Mouse (Mus musculus) bone marrow macrophage, adult 2 months (primary cell): ENCODE data around the gene Cbx4. TPM values are rescaled to one million over a fixed set of nuclear protein-coding genes. Genes with fewer than 3 reads are reported as not detected.

Source experiments
- H3K27ac ChIP-seq: 2 replicates; pipeline ENCODE4 v1.5.1; 2012; ENCODE audit warnings: low read depth, low read length; ENCODE audit not compliant: insufficient read depth
- H3K4me1 ChIP-seq: 2 replicates; pipeline ENCODE4 v1.6.1; 2012; ENCODE audit warnings: low read length; ENCODE audit not compliant: control insufficient read depth, insufficient read depth
- H3K4me3 ChIP-seq: 2 replicates; pipeline ENCODE4 v1.5.1; 2012; ENCODE audit warnings: mild to moderate bottlenecking, low read length, moderate library complexity; ENCODE audit not compliant: insufficient read depth
- CTCF ChIP-seq: IDR thresholded peaks from 2 replicates; pipeline ENCODE4 v1.5.1; 2012; ENCODE audit warnings: low read depth, mild to moderate bottlenecking, low read length, moderate library complexity
- POLR2A ChIP-seq: IDR thresholded peaks from 2 replicates; pipeline ENCODE4 v1.6.1; 2012; ENCODE audit warnings: mild to moderate bottlenecking, low read depth, low read length, borderline replicate concordance
- polyA plus RNA-seq: library from polyadenylated mRNA; stranded (reverse); fragments of >200 nt; gene quantifications from 2 replicates; pipeline ENCODE4 v1.2.4, GENCODE M21; 2012; ENCODE audit not compliant: missing spikeins, insufficient read depth, insufficient read length

The Cbx4 gene
- polyA plus RNA-seq, 1 experiment: 15.8 TPM

- Histone ChIP-seq H3K4me3 (peak overlapping the region; percentile 77), H3K27ac (peak overlapping the region; percentile 75), H3K4me1 (peaks cover 19% of the 10 kb centered on the region)
- TF ChIP-seq CTCF (no peak), POLR2A (no peak)
Observed at GRCm38 (mm10) chr11:119085279-119086062, 550 bp downstream of the Cbx4 start.

GRCm38 (mm10) chr11:119084446-119085278 is 1.4 kb downstream of the Cbx4 start:
- TF ChIP-seq CTCF (no peak), POLR2A (no peak)
- Histone ChIP-seq H3K4me1 (peaks cover 19% of the 10 kb centered on the region), H3K27ac (peak overlapping the region; percentile 75), H3K4me3 (peak overlapping the region; percentile 77)

- peak overlapping the region; percentile 77 for H3K4me3 ChIP-seq
- H3K27ac ChIP-seq: no peak overlapping the region
- TF ChIP-seq POLR2A: no peak
- TF ChIP-seq CTCF: no peak
- H3K4me1 ChIP-seq: peaks cover 19% of the 10 kb centered on the region
Observed at GRCm38 (mm10) chr11:119083724-119084445, 2.1 kb downstream of the Cbx4 start.

DNA sequence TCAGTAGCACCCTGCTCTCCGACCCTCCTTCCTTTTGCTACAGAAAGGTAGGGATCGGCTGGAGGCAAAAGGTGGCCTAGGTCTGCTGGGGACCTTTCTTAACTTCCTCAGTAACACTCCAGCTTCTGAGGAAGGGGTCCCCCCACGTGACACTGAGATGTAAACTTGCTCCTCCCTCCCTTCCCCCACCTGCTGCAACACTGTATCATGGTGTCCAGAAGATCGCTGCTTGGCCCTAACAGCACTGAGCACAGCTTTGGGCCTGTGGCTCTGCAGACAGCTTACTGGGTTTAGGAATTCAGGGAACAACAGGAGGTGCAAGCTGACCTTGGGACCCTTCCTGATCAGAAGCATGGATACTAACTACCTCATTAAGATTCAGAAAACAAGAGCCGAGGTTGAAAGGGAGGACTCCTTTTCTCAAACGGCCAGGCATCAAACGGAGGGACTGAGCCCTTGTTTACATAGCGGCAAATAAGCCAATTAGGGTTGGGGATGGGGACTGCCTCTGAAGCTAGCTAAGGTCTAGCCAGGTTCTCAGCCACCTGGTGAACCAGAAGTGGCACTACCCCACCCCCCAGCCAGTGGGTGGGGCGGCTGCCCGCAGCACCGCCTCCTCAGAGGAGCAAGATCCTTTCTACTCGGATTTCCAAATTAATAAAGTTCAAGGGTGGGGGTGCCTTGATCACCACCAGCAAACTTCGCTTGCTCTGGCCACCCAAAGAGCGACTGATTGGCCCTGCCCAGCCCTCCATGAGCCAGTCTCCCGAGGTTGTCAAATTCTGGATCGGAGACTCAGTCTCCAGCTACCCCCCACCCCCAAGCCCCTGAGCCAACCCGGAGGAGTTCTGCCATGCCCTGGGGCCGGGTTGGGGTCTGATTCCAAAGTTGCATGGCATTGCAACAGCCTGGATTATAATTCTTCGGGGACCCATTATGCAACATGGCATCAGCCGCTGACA is 3.1 kb downstream of the Cbx4 start:
- Histone ChIP-seq H3K4me1 (peaks cover 18% of the 10 kb centered on the region), H3K4me3 (no peak overlapping the region), H3K27ac (no peak overlapping the region)
- TF ChIP-seq CTCF (no peak), POLR2A (no peak)

GRCm38 (mm10) chr11:119081839-119082637 is 4.0 kb downstream of the Cbx4 start:
- H3K4me1 ChIP-seq: peaks cover 10% of the 10 kb centered on the region
- no peak overlapping the region for H3K4me3 ChIP-seq
- no peak overlapping the region for H3K27ac ChIP-seq
- peak; percentile 58; the same call in 1 of the 2 replicates for TF ChIP-seq CTCF
- no peak for TF ChIP-seq POLR2A

DNA sequence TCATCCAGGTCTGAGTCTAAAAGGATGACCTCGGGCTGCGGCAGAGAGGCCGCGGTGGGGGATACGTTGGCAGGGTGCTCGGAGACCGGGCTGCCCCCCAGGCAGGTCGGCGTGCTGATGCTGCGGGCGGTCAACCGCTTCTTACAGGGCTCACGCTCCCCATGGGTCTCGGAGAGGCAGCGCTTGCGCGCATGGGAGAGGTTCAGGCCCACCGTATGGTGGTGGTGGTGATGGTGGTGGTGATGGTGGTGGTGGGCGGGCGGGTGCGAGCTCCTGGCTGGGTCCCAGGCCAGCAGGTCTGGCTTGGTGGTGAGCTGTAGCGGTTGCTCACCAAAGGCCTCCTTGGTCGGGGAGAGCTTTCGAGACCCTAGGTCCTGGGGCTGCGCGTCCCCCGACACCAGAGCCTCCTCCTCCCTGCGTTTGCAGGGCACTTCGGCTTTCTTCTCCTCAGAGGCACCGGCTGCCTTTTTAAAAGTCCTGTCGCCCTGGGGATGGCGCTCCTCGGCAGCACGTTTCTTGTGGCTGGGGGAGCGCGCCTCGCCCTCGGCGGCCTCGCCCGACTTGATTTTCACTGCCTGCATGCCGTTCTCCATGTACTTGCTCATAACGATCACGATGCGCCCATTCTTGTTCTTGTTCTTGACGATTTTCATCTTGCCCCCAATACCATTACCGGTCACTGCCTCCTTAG is 4.7 kb downstream of the Cbx4 start:
- H3K4me1 ChIP-seq: peaks cover 6% of the 10 kb centered on the region
- no peak for TF ChIP-seq CTCF
- H3K4me3 ChIP-seq: no peak overlapping the region
- no peak overlapping the region for H3K27ac ChIP-seq

DNA sequence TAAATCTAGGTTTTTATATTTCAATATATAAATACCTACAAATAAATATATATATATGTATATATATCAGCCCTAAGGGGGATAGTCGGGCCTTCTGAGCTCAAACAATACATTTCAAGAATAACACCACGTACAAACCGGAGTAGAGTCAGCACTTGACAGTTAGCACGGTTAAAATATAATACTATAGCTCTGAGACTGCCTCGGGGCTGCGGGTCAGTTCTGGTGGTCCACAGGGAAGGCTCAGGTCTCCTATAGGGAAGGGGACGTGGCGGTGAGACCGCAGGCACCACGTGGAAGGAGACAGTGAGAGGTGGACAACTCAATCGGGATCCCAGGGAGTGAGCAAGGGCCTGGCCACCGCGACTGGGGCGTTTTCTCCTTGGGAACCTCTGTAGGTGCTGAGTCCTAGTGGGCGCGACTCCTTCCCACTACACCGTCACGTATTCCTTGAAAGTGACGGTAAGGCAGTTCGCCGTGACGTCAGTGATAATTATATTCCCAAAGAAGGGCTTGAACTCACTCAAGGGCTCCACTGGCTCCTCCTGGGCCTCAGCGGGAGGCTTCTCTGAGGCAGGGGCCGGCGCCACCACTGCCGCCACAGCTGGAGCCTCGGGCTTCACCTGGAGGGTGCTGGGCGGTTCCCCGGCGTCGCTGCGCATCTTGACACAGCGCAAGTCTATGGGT is 5.4 kb downstream of the Cbx4 start:
- TF ChIP-seq POLR2A (no peak), CTCF (no peak)
- Histone ChIP-seq H3K4me3 (no peak overlapping the region), H3K4me1 (peaks cover 6% of the 10 kb centered on the region), H3K27ac (no peak overlapping the region)
